Mouse (Mus musculus) cerebellum, adult 2 months (tissue): ENCODE measurements around the gene Adprh. TPM values are rescaled to one million over a fixed set of nuclear protein-coding genes. Genes with fewer than 3 reads are reported as not detected.

ENCODE experiments used
- DNase-seq, 2 experiments: peaks; one replicate each; pipeline ENCODE4 v3.0.0; 2021
- H3K27ac ChIP-seq: fragments of 200-500 bp; 2 replicates; pipeline ENCODE4 v1.5.1; 2012; ENCODE audit warnings: low read length, control low read depth, inconsistent platforms; ENCODE audit not compliant: insufficient read depth
- H3K27me3 ChIP-seq: fragments of 200-500 bp; 2 replicates; pipeline ENCODE4 v1.6.1; 2012; ENCODE audit warnings: inconsistent platforms, mild to moderate bottlenecking, low read length, moderate library complexity; ENCODE audit not compliant: control insufficient read depth, insufficient read depth
- H3K4me1 ChIP-seq: fragments of 200-500 bp; 2 replicates; pipeline ENCODE4 v1.6.1; 2011; ENCODE audit warnings: low read length; ENCODE audit not compliant: control insufficient read depth, insufficient read depth
- H3K4me3 ChIP-seq: fragments of 200-500 bp; replicated peaks from 2 replicates; pipeline ENCODE3; 2011; ENCODE audit warnings: mild to moderate bottlenecking, low read depth, low read length, control low read depth; ENCODE audit not compliant: insufficient read depth
- CTCF ChIP-seq: fragments of 200-500 bp; IDR thresholded peaks from 2 replicates; pipeline ENCODE4 v1.5.1; 2011; ENCODE audit warnings: low read depth, mild to moderate bottlenecking, control low read depth, low read length, moderate library complexity, borderline replicate concordance; ENCODE audit not compliant: insufficient read depth
- POLR2A ChIP-seq: fragments of 200-500 bp; IDR thresholded peaks from 2 replicates; pipeline ENCODE4 v1.6.1; 2011; ENCODE audit warnings: low read length, control low read depth, borderline replicate concordance; ENCODE audit not compliant: insufficient read depth
- WGBS: fragments of 180-500 bp; shearing (Covaris S2); methylation state at CpG from one replicate; pipeline ENCODE4 v1.1.7; 2018; 5-methylcytosine and 5-hydroxymethylcytosine counted together
- polyA plus RNA-seq: library from polyadenylated mRNA; depleted of rRNA; stranded (reverse); fragments of >200 nt; gene quantifications from 2 replicates; pipeline ENCODE4 v1.2.3, GENCODE M21; 2012

Gene Adprh
- polyA plus RNA-seq, 1 experiment: 67.3 TPM

- DNase-seq: no peak
- H3K27me3 ChIP-seq: no peaks in the 10 kb centered on the region; the same call in 1 of the 2 replicates
- no peak overlapping the region for H3K27ac ChIP-seq
- H3K4me3 ChIP-seq: no peak overlapping the region
- 83% methylated on average over 6 of the region's 6 CpGs for WGBS
- no peaks in the 10 kb centered on the region for H3K4me1 ChIP-seq
- TF ChIP-seq POLR2A (no peak), CTCF (no peak)
These were observed 45.8 kb downstream of the Adprh start for GRCm38 (mm10) chr16:38406708-38407107.

GRCm38 (mm10) chr16:38406293-38406692 lies 46.2 kb downstream of the Adprh start:
- TF ChIP-seq CTCF: no peak
- no peak for TF ChIP-seq POLR2A
- WGBS: 67% methylated on average over 5 of the region's 5 CpGs
- Histone ChIP-seq H3K27ac (no peak overlapping the region), H3K4me1 (no peaks in the 10 kb centered on the region), H3K27me3 (no peaks in the 10 kb centered on the region; the same call in 1 of the 2 replicates), H3K4me3 (no peak overlapping the region)
- DNase-seq: no peak

- no peak overlapping the region for H3K4me3 ChIP-seq
- no peaks in the 10 kb centered on the region for H3K4me1 ChIP-seq
- DNase-seq: no peak
- TF ChIP-seq POLR2A (no peak), CTCF (no peak)
- H3K27ac ChIP-seq: no peak overlapping the region
- no peaks in the 10 kb centered on the region; the same call in 1 of the 2 replicates for H3K27me3 ChIP-seq
- 91% methylated on average over 7 of the region's 7 CpGs for WGBS
These were observed 48.9 kb downstream of the Adprh start for GRCm38 (mm10) chr16:38403639-38404038.

- 85% methylated on average over 6 of the region's 6 CpGs for WGBS
- no peak overlapping the region for H3K4me3 ChIP-seq
- H3K27me3 ChIP-seq: no peaks in the 10 kb centered on the region; the same call in 1 of the 2 replicates
- no peaks in the 10 kb centered on the region for H3K4me1 ChIP-seq
- no peak for TF ChIP-seq CTCF
- no peak for TF ChIP-seq POLR2A
- no peak for DNase-seq
- no peak overlapping the region for H3K27ac ChIP-seq
These were observed 51.0 kb downstream of the Adprh start for GRCm38 (mm10) chr16:38401468-38401867.

GRCm38 (mm10) chr16:38400311-38400960 lies 52.1 kb downstream of the Adprh start:
- H3K4me3 ChIP-seq: no peak overlapping the region
- TF ChIP-seq CTCF (no peak), POLR2A (no peak)
- 79% methylated on average over 9 of the region's 9 CpGs for WGBS
- DNase-seq: no peak
- H3K27me3 ChIP-seq: no peaks in the 10 kb centered on the region; the same call in 1 of the 2 replicates
- no peak overlapping the region for H3K27ac ChIP-seq
- no peaks in the 10 kb centered on the region for H3K4me1 ChIP-seq

GRCm38 (mm10) chr16:38399531-38400231 lies 52.8 kb downstream of the Adprh start:
- TF ChIP-seq CTCF (no peak), POLR2A (no peak)
- Histone ChIP-seq H3K27ac (no peak overlapping the region), H3K27me3 (no peaks in the 10 kb centered on the region), H3K4me1 (no peaks in the 10 kb centered on the region), H3K4me3 (peak overlapping the region; percentile 35)
- peak; percentile 23 to 26 for DNase-seq
- WGBS: 14% methylated on average over 17 of the region's 17 CpGs

GRCm38 (mm10) chr16:38399076-38399475 lies 53.4 kb downstream of the Adprh start:
- Histone ChIP-seq H3K4me3 (no peak overlapping the region), H3K27me3 (no peaks in the 10 kb centered on the region), H3K4me1 (no peaks in the 10 kb centered on the region), H3K27ac (no peak overlapping the region)
- no peak for DNase-seq
- TF ChIP-seq CTCF: no peak
- 79% methylated on average over 3 of the region's 3 CpGs for WGBS

GRCm38 (mm10) chr16:38398266-38398665 lies 54.2 kb downstream of the Adprh start:
- no peak for TF ChIP-seq CTCF
- Histone ChIP-seq H3K4me3 (no peak overlapping the region), H3K27ac (no peak overlapping the region), H3K27me3 (no peaks in the 10 kb centered on the region), H3K4me1 (no peaks in the 10 kb centered on the region)
- DNase-seq: no peak
- WGBS: 95% methylated on average over 6 of the region's 6 CpGs
